Mouse (Mus musculus) lung, embryonic 15.5 days (tissue): ENCODE measurements around the gene Rab22a. TPM values are rescaled to one million over a fixed set of nuclear protein-coding genes. Genes with fewer than 3 reads are reported as not detected.

ENCODE experiments used
- ATAC-seq: fragments of 200-750 bp; cut with Nextera tagmentation; 2 replicates; pipeline ENCODE4 v1.8.0; 2017; ENCODE audit warnings: moderate number of reproducible peaks, borderline replicate concordance; ENCODE audit not compliant: low FRiP score, low TSS enrichment; ENCODE audit errors: extremely low read depth
- H3K27ac ChIP-seq: fragments of 300-500 bp; sonication (generic); 2 replicates; pipeline ENCODE4 v1.5.1; 2015; ENCODE audit warnings: moderate library complexity, mild to moderate bottlenecking, inconsistent platforms
- H3K27me3 ChIP-seq: fragments of 300-500 bp; sonication (generic); 2 replicates; pipeline ENCODE4 v1.6.1; 2015; ENCODE audit warnings: inconsistent platforms
- H3K36me3 ChIP-seq: fragments of 300-500 bp; sonication (generic); 2 replicates; pipeline ENCODE4 v1.6.1; 2015; ENCODE audit warnings: inconsistent platforms
- H3K4me1 ChIP-seq: fragments of 300-500 bp; sonication (generic); 2 replicates; pipeline ENCODE4 v1.6.1; 2015; ENCODE audit warnings: inconsistent platforms
- H3K4me2 ChIP-seq: fragments of 300-500 bp; sonication (generic); 2 replicates; pipeline ENCODE4 v1.6.1; 2015; ENCODE audit warnings: inconsistent platforms, mild to moderate bottlenecking, moderate library complexity
- H3K4me3 ChIP-seq: fragments of 300-500 bp; sonication (generic); 2 replicates; pipeline ENCODE4 v1.5.1; 2015; ENCODE audit warnings: mild to moderate bottlenecking, inconsistent platforms
- H3K9ac ChIP-seq: fragments of 300-500 bp; sonication (generic); 2 replicates; pipeline ENCODE4 v1.6.1; 2015; ENCODE audit warnings: inconsistent platforms
- H3K9me3 ChIP-seq: fragments of 300-500 bp; sonication (generic); 2 replicates; pipeline ENCODE4 v1.6.1; 2016; ENCODE audit warnings: inconsistent platforms
- WGBS: fragments of 180-500 bp; shearing (Covaris S2); methylation state at CpG from one replicate; pipeline ENCODE4 v1.1.7; 2015; 5-methylcytosine and 5-hydroxymethylcytosine counted together
- polyA plus RNA-seq: library from polyadenylated mRNA; unstranded; fragments of >200 nt; fragmentation: Nextera tagmentation; extraction: Ambion mirVana; gene quantifications from 2 replicates; pipeline ENCODE4 v1.2.1, GENCODE M21; 2015

The Rab22a gene
- polyA plus RNA-seq, 1 experiment from 2014 or later = 34.3 TPM

DNA sequence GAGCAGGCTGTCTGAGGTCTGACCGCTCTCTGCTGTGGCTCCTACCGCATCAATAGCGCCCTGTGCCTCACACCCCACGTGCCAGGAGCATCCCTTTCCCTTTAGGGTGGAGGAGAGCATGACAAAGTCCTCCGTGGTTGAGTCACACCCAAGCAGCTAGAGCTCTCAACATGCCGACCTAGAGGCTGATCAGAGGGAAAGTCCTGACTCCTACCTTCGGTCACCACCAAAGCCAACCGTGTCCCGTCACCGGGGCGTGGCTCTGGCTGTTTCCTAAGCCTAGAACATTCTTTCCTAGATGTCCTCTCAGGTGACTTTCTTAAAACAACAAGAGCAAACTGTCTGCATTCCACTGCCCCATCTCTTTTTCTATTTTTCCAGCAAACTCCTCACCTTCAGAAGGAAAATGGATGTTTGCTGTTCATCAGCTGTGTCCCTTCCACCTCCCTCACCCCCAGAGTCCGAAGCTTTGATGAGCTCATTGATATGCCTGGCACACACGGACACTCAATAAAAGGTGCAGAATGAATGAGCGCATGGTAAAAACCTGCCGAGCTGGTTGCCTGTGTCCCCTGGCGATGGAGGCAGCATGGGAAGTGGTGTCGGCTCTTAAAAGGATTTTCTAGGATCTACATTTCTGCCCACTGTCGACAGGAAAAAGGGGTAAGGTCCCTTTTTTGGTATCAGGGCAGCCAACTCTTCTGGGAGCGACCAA lies 12.2 kb upstream of the Rab22a start:
- no peaks in the 10 kb centered on the region for H3K27me3 ChIP-seq
- H3K9ac ChIP-seq = no peak overlapping the region
- no peak overlapping the region for H3K4me2 ChIP-seq
- no peaks in the 10 kb centered on the region for H3K36me3 ChIP-seq
- no peak for ATAC-seq
- no peak overlapping the region for H3K4me3 ChIP-seq
- H3K4me1 ChIP-seq = 0 out of 2 replicates have a peak, but pooled peaks cover under 1% of the 10 kb centered on the region
- H3K9me3 ChIP-seq = no peaks in the 10 kb centered on the region
- WGBS = 80% methylated on average over 19 of the region's 19 CpGs
- H3K27ac ChIP-seq = no peak overlapping the region

DNA sequence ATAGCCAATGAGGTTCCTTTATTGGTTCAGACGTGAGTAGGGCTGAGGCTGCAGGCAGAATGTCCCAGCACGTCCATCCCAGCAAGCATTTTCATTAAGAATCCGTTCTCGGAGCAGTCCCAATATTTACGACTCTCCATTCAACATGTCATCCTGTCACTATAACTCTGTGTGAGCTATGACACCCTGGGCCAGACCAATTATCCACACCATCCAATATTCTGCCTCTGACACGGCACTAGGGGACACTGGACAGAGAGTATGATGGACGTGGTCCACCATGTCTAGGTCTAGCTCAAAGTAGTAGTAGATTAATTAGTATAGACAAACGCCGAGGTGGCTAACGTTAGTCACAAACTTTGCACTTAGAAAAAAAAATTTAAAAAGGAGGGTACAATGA lies 9.8 kb upstream of the Rab22a start:
- no peak overlapping the region for H3K4me3 ChIP-seq
- 68% methylated on average over 10 of the region's 10 CpGs for WGBS
- no peak overlapping the region for H3K4me2 ChIP-seq
- no peak overlapping the region for H3K27ac ChIP-seq
- no peak overlapping the region for H3K9ac ChIP-seq
- no peak for ATAC-seq
- no peaks in the 10 kb centered on the region for H3K4me1 ChIP-seq
- H3K9me3 ChIP-seq = no peaks in the 10 kb centered on the region
- no peaks in the 10 kb centered on the region for H3K36me3 ChIP-seq
- H3K27me3 ChIP-seq = no peaks in the 10 kb centered on the region

DNA sequence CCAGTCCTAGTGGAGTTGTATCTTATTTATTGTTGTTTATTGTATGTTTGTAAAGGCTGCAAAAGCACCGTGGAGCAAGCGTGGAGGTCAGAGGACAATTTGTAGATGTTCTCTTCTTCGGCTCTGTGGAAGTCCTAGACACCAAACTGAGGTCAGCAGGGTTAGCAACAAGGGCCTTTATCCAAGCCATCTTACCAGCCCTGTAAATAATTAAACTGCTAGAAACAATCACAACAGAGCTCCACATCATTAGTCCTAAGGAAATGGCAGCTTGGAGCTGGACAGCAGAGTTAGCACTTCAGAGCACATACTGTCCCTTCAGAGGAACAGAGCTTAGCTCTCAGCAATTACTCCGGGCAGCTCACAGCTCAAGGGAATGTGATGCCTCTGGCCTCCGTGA lies 6.0 kb upstream of the Rab22a start:
- no peaks in the 10 kb centered on the region for H3K27me3 ChIP-seq
- ATAC-seq = no peak
- H3K4me1 ChIP-seq = peaks cover 9% of the 10 kb centered on the region
- H3K36me3 ChIP-seq = no peaks in the 10 kb centered on the region
- H3K27ac ChIP-seq = no peak overlapping the region
- H3K9me3 ChIP-seq = no peaks in the 10 kb centered on the region
- H3K4me2 ChIP-seq = no peak overlapping the region
- no peak overlapping the region for H3K4me3 ChIP-seq
- 77% methylated on average over 5 of the region's 5 CpGs for WGBS
- H3K9ac ChIP-seq = no peak overlapping the region

DNA sequence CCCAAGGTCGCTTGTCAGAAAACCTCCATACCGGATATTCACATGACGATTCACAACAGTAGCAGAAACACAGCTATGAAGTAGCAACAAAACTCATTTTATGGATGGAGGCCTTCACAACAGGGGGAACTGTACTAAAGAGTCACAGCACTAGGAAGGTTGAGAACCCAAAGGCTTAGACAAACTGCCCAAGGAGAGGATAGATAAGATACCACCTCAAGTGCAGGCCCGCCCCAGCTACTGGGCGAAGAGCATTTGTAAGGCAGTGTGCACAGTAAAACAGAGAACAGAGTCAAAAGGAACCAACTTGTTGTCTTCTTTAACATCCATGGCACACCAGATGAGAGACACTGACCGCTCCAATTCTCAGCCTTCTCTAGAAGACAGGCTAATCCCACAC lies 1.8 kb upstream of the Rab22a start:
- Histone ChIP-seq H3K4me1 (peaks cover 22% of the 10 kb centered on the region), H3K4me3 (no peak overlapping the region), H3K27me3 (no peaks in the 10 kb centered on the region), H3K9ac (no peak overlapping the region), H3K4me2 (no peak overlapping the region), H3K9me3 (no peaks in the 10 kb centered on the region), H3K36me3 (peaks cover 9% of the 10 kb centered on the region; the same call in 1 of the 2 replicates), H3K27ac (no peak overlapping the region)
- 85% methylated on average over 6 of the region's 6 CpGs for WGBS
- ATAC-seq = no peak

DNA sequence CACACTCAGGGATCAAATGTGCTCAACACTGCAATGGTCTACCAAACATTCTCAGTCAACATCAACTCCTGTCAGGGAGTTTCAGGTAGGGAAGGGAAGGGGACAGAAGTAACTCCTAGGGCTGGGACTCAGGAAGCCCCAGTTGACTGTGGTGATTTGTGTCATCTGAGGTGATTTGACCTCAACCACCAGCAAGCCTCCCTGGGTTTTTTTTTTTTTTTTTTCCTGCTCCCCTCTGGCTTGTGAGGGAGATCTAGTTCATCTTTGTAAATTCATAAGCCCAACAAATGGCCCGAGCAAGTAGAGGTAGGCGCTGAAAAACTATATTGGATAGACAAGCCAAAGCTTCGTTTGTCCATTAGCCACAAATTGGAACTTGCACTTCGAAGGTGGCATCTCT lies 1.0 kb upstream of the Rab22a start:
- H3K27ac ChIP-seq = peak overlapping the region; percentile 66; the same call in 1 of the 2 replicates
- H3K4me2 ChIP-seq = peak overlapping the region; percentile 68
- H3K9ac ChIP-seq = peak overlapping the region; percentile 63
- no peak for ATAC-seq
- H3K4me3 ChIP-seq = peak overlapping the region; percentile 97
- no peaks in the 10 kb centered on the region for H3K9me3 ChIP-seq
- peaks cover 16% of the 10 kb centered on the region; the same call in 1 of the 2 replicates for H3K36me3 ChIP-seq
- peaks cover 22% of the 10 kb centered on the region for H3K4me1 ChIP-seq
- H3K27me3 ChIP-seq = no peaks in the 10 kb centered on the region
- WGBS = 87% methylated on average over 4 of the region's 4 CpGs

DNA sequence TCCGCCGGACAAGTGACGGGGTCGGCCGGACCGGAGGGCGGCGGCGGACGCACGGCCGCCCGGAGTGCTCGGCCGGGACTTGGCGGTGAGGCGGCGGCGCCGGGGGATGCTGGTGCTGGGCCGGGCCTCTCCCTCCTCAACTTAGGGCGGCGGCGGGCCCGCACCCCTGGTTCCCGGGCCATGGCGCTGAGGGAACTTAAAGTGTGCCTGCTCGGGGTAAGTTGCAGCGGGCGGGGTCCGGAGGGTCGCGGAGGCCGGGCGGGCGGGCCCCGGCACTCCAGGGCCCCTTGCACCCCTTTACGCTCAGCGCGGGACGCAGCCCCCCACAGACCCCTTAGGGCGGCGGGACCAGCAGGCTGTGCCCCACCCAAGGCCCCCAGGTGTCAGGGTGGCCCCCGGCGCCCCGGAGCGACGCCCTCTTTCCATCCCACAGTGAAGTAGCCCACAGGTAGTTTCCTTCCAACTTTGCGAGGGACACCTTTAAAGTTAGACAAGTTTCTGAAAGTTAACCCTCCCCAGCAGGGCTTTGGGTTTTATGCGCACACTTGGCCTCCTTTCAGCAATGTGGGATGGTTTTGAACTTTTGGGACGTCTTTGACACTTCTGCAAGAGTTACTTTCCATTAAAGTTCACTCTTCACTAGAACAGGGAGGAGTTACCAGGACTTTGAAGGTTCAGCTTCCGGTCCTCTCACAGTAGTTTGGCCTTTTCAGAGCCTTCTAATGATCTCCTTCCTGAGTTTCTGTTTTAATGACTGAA lies 545 bp downstream of the Rab22a start:
- Histone ChIP-seq H3K4me2 (peak overlapping the region; percentile 71), H3K36me3 (peaks cover 25% of the 10 kb centered on the region), H3K9ac (peak overlapping the region; percentile 95), H3K27ac (peak overlapping the region; percentile 65), H3K9me3 (no peaks in the 10 kb centered on the region), H3K27me3 (no peaks in the 10 kb centered on the region), H3K4me1 (peaks cover 22% of the 10 kb centered on the region), H3K4me3 (peak overlapping the region; percentile 97)
- WGBS = under 1% methylated on average over 46 of the region's 52 CpGs
- ATAC-seq = no peak

DNA sequence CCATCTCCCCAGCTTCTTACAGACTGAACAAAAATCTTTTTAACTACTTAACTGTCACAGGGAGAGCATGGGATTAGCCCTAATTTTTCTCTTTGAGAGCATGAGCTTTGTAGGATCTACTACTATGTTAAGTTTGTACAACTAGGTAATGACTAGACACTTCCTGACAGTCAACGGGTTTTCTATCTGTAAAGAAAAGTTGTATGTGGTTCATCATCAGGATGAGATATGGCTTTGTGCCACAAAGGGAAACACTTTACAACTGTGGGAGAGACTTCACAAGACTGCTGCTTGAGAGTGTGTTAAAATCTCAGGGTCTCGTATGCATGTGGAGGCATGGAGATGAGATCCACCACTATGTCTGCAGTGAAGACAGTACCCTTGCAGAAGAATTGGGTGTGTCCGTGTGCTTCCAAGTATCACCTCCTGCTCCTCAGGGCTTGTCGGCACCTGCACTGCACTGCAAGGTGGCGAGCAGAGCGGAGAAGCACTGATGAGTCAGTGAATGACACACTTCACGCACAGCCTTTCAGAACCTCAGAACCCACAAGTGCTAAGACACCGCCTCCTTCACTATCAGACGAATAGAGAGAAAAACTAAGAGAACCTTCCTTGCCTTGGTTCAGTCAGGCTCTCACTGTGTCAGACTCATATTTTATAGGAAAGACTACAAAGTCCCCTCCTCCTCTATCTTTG lies 2.8 kb downstream of the Rab22a start:
- Histone ChIP-seq H3K4me3 (no peak overlapping the region), H3K27me3 (no peaks in the 10 kb centered on the region), H3K9ac (no peak overlapping the region), H3K4me1 (peaks cover 22% of the 10 kb centered on the region), H3K9me3 (no peaks in the 10 kb centered on the region), H3K27ac (no peak overlapping the region), H3K36me3 (peaks cover 28% of the 10 kb centered on the region), H3K4me2 (no peak overlapping the region)
- WGBS = 92% methylated on average over 9 of the region's 9 CpGs
- no peak for ATAC-seq

DNA sequence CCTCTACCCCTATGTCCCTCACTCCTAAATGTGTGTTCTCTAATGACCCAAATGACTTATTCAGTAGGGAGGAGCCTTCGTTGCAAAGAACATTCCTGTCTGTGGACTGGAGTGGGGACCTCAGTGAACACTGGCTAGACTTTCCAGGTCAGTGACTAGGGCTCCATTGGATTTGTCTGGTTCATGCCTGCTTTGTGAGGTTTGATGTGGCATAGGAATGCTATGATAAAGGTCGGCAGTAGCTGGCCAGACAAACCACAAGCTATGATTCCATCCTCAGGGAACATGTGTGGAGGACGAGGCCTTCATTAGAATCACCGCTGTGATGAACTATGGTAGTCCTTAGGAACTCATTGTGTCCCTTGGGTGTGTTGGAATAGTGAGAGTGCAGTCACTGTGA lies 5.2 kb downstream of the Rab22a start:
- H3K9ac ChIP-seq = no peak overlapping the region
- H3K4me2 ChIP-seq = no peak overlapping the region
- 91% methylated on average over 4 of the region's 4 CpGs for WGBS
- no peaks in the 10 kb centered on the region for H3K9me3 ChIP-seq
- ATAC-seq = no peak
- peaks cover 8% of the 10 kb centered on the region for H3K4me1 ChIP-seq
- no peak overlapping the region for H3K27ac ChIP-seq
- H3K27me3 ChIP-seq = no peaks in the 10 kb centered on the region
- H3K4me3 ChIP-seq = no peak overlapping the region
- peaks cover 31% of the 10 kb centered on the region for H3K36me3 ChIP-seq

DNA sequence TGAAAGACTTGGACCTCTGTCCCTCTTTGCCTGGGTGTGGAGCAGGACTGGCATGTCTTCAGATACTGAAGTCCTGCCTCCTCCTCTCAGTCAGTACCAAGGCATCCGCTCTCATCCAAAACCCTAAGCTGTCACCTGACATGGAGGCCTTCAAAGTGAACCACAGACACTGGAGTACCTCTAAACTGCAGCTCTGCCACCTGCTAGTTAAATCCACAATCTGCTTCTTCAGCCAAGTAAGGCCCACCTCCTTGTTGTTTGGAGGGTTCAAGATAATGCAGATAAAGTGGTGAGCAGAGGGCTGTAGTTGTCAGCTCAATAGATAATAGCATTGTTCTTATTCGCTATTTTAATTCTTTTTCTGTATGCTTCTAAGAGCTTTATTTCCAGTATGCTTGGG lies 5.7 kb downstream of the Rab22a start:
- ATAC-seq = no peak
- WGBS = 89% methylated on average over 2 of the region's 2 CpGs
- no peaks in the 10 kb centered on the region for H3K27me3 ChIP-seq
- no peak overlapping the region for H3K4me3 ChIP-seq
- no peak overlapping the region for H3K27ac ChIP-seq
- peaks cover 8% of the 10 kb centered on the region for H3K4me1 ChIP-seq
- H3K9me3 ChIP-seq = no peaks in the 10 kb centered on the region
- H3K36me3 ChIP-seq = peaks cover 31% of the 10 kb centered on the region
- no peak overlapping the region for H3K9ac ChIP-seq
- no peak overlapping the region for H3K4me2 ChIP-seq

DNA sequence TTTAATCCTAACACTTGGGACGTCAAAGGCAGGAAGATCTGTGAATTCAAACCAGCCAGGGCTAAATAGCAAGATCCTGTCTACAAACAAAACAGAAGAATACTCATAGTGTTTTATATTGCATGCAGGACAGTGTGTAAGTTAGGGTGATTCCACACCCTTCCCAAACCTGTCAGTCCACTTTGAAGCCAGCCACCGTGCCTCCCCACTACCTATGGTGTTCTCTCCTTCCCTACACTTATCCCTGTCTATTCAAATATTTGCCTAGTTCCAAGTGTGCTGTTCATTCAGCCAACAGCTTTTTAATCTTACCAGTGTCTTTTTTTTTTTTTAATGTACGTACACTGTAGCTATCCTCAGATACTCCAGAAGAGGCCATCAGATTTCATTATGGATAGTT lies 7.3 kb downstream of the Rab22a start:
- Histone ChIP-seq H3K36me3 (peaks cover 30% of the 10 kb centered on the region), H3K9ac (no peak overlapping the region), H3K27ac (no peak overlapping the region), H3K9me3 (no peaks in the 10 kb centered on the region), H3K4me2 (no peak overlapping the region), H3K4me3 (no peak overlapping the region), H3K27me3 (no peaks in the 10 kb centered on the region), H3K4me1 (no peaks in the 10 kb centered on the region)
- WGBS = 64% methylated on average over 3 of the region's 3 CpGs
- no peak for ATAC-seq

DNA sequence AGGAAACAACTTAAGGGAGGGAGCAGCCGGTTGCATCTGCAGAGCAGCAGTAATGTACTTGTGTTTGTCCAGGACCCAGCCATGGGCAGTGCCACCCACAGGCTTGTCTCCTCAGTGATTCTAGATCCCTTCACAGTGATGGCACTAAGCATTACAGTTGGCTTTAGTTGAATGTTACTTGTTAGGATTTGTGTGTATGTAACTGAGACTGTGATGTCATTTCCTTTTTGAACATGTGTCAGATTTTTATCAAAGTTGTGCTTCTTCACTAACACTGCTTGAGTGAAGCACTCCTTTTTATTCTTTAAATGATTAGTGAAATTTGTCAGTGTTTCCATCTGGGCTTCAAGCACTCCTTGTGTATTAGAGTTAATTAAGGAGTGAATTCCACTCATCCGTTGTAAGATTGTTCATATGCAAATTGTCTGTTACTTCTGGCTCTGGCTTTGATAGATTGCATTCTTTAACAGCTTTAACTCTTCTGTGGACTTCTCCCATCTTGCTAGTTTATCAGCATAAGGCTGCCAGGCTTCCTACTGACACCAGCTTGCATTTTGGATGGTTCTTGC lies 12.9 kb downstream of the Rab22a start:
- Histone ChIP-seq H3K4me2 (no peak overlapping the region), H3K4me3 (no peak overlapping the region), H3K27ac (no peak overlapping the region), H3K27me3 (no peaks in the 10 kb centered on the region), H3K4me1 (0 out of 2 replicates have a peak, but pooled peaks cover 7% of the 10 kb centered on the region), H3K9ac (no peak overlapping the region), H3K36me3 (peaks cover 7% of the 10 kb centered on the region), H3K9me3 (no peaks in the 10 kb centered on the region)
- WGBS = 67% methylated on average over 2 of the region's 2 CpGs
- no peak for ATAC-seq
